Mouse (Mus musculus) intestine, embryonic 14.5 days (tissue): Measurements from ENCODE around the gene Hipk4. TPM values are rescaled to one million over a fixed set of nuclear protein-coding genes. Genes with fewer than 3 reads are reported as not detected.
A peak's percentile ranks its signal among the peaks of the same experiment; 100 is the strongest.
"Not testable (repeated sequence)": the region's sequence is repeated elsewhere in the genome, so short reads cannot be mapped to it uniquely, and the experiment has no call there.

Experiments used
- ATAC-seq: fragments of 200-750 bp; cut with Nextera tagmentation; replicated peaks from 2 replicates; pipeline ENCODE4 v1.8.0; 2017; ENCODE audit warnings: low read depth, moderate number of reproducible peaks, moderate TSS enrichment, moderate library complexity; ENCODE audit not compliant: low FRiP score, low TSS enrichment
- DNase-seq: peaks from one replicate; pipeline ENCODE4 v3.0.0-alpha.2; 2018; ENCODE audit warnings: low spot score
- H3K27ac ChIP-seq: fragments of 300-500 bp; sonication (generic); 2 replicates; pipeline ENCODE4 v1.5.1; 2014; ENCODE audit warnings: low read depth, mild to moderate bottlenecking, control low read depth
- H3K27me3 ChIP-seq: fragments of 300-500 bp; sonication (generic); replicated peaks from 2 replicates; pipeline ENCODE4 v1.6.1; 2014; ENCODE audit warnings: low read length, control low read depth; ENCODE audit not compliant: control insufficient read depth, insufficient read depth
- H3K36me3 ChIP-seq: fragments of 300-500 bp; sonication (generic); 2 replicates; pipeline ENCODE4 v1.6.1; 2014; ENCODE audit warnings: low read length, control low read depth; ENCODE audit not compliant: control insufficient read depth, insufficient read depth
- H3K4me1 ChIP-seq: fragments of 300-500 bp; sonication (generic); replicated peaks from 2 replicates; pipeline ENCODE4 v1.6.1; 2014; ENCODE audit warnings: low read length, control low read depth, mixed read lengths; ENCODE audit not compliant: control insufficient read depth, insufficient read depth
- H3K4me2 ChIP-seq: fragments of 300-500 bp; sonication (generic); 2 replicates; pipeline ENCODE4 v1.6.1; 2014; ENCODE audit warnings: low read length
- H3K4me3 ChIP-seq: fragments of 300-500 bp; sonication (generic); 2 replicates; pipeline ENCODE4 v1.5.1; 2014; ENCODE audit warnings: low read depth, low read length, control low read depth, mixed read lengths
- H3K9ac ChIP-seq: fragments of 300-500 bp; sonication (generic); 2 replicates; pipeline ENCODE4 v1.6.1; 2014; ENCODE audit warnings: mild to moderate bottlenecking, low read length
- H3K9me3 ChIP-seq: fragments of 300-500 bp; sonication (generic); 2 replicates; pipeline ENCODE4 v1.6.1; 2016; ENCODE audit warnings: low read length, control low read depth; ENCODE audit not compliant: control insufficient read depth
- WGBS: fragments of 180-500 bp; shearing (Covaris S2); extraction: QIAGEN DNeasy Blood & Tissue Kit; methylation state at CpG from one replicate; pipeline ENCODE4 v1.1.7; 2014; 5-methylcytosine and 5-hydroxymethylcytosine counted together
- polyA plus RNA-seq: library from polyadenylated mRNA; unstranded; fragments of >200 nt; fragmentation: Nextera tagmentation; extraction: Ambion mirVana; gene quantifications from 2 replicates; pipeline ENCODE4 v1.2.1, GENCODE M21; 2014

Gene Hipk4
- polyA plus RNA-seq, 1 experiment from 2014 or later: 0.83 TPM

DNA sequence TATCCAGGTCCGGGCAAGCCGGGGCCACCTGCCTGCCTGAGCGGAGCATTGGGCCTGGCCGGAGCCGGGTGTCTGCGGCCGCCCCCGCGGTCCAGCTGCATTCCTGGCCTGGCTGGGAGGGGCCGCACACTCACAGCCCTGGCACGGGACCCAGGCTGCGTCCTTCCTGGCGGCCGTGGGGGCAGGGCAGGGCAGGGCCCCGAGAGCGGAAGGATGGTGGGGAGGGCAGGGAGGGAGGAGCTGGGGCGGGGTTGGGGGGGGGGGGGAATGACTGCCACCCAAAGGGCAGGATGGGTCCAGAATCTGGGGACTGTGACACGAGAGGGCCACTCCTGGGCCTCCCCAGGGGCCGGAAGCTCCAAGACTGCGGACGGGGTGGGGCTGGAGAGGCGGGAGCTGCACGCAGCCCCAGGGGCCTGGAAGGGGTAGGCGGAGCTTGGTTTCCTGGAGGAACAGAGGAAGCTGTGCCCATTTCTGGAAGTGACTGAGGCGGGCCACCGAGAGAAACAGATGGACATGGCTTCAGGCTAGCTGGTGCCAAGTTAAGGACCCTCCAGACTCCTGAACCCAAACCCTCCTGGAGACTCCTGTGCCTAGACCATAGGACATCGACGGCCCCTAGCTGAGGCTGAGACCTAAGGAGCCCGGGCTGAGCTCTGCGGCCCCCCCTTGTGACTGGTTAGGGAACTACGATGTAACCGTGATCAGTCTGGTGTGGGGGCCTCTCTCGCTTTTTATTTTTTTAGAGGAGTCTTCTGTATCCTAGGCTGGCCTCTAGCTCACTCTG, 32.3 kb upstream of the Hipk4 start:
- peak overlapping the region; percentile 55 for H3K4me2 ChIP-seq
- H3K27ac ChIP-seq: peak overlapping the region; percentile 94

DNA sequence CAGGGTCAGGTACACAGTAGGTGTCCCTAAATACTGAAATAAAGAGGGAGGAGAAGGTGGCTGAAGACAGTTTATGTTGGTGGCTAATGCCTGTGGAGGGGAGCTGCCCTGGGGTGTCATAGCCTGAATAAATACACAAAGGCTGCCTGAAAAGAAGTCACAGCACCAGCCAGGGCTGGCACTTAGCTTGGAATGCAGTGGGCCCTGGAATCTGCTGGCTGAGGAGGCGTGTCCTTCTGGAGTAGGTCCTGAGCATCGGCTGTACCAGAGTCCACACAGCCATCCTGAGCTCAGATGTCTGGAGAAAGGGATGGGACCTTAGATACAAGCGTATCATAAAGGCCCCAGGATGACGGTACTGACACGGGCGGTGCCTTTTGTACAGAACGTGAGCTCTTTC, 31.2 kb upstream of the Hipk4 start:
- Histone ChIP-seq H3K4me2 (no peak overlapping the region), H3K4me3 (no peak overlapping the region), H3K27ac (peak overlapping the region; percentile 94; the same call in 1 of the 2 replicates), H3K27me3 (no peaks in the 10 kb centered on the region), H3K9ac (no peak overlapping the region), H3K4me1 (peaks cover 15% of the 10 kb centered on the region), H3K9me3 (no peaks in the 10 kb centered on the region), H3K36me3 (peaks cover 9% of the 10 kb centered on the region)
- 69% methylated on average over 7 of the region's 7 CpGs for WGBS
- no peak for ATAC-seq
- no peak for DNase-seq

More for the DNA sequence above, 32.3 kb upstream of the Hipk4 start:
- Histone ChIP-seq H3K4me3 (peak overlapping the region; percentile 31), H3K27me3 (no peaks in the 10 kb centered on the region), H3K9ac (peak overlapping the region; percentile 51), H3K9me3 (no peaks in the 10 kb centered on the region), H3K4me1 (peaks cover 19% of the 10 kb centered on the region), H3K36me3 (peaks cover 9% of the 10 kb centered on the region)
- under 1% methylated on average over 33 of the region's 33 CpGs for WGBS
- DNase-seq (peak; percentile 94), ATAC-seq (peak; percentile 81)

DNA sequence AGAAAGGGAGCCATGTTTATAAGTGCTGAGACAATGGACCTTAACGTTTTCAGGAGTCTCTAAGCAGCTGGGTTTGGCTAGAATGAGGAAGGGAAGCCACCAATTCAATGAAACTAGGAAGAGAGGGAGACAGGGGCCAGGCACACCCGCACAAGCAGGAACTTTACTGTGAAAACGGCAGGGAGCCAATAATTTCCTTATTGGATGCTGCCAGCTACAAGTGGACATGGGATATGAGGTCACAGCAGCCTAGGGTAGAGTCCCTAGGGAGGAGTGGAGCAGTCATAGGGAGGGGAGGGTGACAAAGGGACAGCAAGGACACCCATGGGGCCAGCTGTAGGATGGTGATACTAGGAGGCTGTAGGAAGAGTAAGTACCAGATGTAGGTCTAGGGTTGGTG, 30.0 kb upstream of the Hipk4 start:
- Histone ChIP-seq H3K4me2 (no peak overlapping the region), H3K27me3 (no peaks in the 10 kb centered on the region), H3K4me3 (no peak overlapping the region), H3K27ac (no peak overlapping the region), H3K4me1 (peaks cover 12% of the 10 kb centered on the region), H3K9me3 (no peaks in the 10 kb centered on the region), H3K9ac (no peak overlapping the region), H3K36me3 (peaks cover 9% of the 10 kb centered on the region)
- ATAC-seq: no peak
- WGBS: 70% methylated on average over 3 of the region's 3 CpGs
- DNase-seq: no peak

DNA sequence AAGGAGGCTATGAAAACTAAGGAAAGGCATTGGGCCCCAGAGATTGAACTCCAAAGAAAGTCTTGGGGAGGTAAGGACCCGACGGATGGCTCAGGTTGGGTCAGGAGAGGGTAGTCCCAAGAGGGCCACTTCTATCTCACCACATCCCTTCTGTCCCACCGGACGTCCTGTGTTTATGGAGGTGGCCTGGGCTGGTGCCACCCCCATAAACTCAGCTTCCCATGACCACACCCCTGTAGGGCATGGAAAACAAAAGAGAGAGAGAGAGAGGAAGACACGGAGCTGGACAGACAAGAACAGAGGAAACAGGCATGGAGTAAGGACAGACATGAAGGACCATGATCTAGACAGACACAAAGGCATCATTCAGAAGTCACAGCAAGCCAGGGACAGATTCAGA, 29.6 kb upstream of the Hipk4 start:
- Histone ChIP-seq H3K36me3 (peaks cover 9% of the 10 kb centered on the region), H3K27me3 (no peaks in the 10 kb centered on the region)
- WGBS: 81% methylated on average over 5 of the region's 5 CpGs

DNA sequence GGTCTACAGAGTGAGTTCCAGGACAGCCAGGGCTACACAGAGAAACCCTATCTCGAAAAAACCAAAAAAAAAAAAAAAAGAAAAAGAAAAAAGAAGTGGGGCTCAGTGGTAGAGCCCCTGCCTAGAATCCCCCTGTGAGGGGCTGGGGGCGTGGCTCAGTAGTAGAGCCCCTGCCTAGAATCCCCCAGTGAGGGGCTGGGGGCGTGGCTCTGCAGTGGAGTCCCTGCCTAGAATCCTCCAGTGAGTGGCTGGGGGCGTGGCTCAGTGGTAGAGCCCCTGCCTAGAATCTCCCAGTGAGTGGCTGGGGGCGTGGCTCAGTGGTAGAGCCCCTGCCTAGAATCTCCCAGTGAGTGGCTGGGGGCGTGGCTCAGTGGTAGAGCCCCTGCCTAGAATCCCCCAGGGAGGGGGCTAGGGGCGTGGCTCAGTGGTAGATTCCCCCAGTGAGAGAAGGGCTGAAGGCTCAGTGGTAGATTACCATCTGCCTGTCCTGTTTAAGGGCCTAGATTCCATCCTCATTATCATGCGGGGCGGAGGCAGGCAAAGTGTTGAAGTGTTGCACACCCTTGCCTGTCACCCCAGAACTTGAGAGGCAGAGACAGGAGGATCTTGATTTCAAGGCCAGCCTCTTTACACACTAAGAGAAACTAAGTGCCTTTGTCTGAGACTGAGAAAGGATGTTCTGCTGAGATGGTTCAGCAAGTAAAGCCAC, 28.3 kb upstream of the Hipk4 start:
- H3K36me3 ChIP-seq, H3K27ac ChIP-seq, H3K9ac ChIP-seq, H3K9me3 ChIP-seq, DNase-seq, H3K4me2 ChIP-seq, H3K27me3 ChIP-seq, ATAC-seq, H3K4me1 ChIP-seq, H3K4me3 ChIP-seq: not testable (repeated sequence)
- 90% methylated on average over 9 of the region's 9 CpGs for WGBS

More for the DNA sequence above, 29.6 kb upstream of the Hipk4 start:
- ATAC-seq (no peak), DNase-seq (no peak)
- Histone ChIP-seq H3K9ac (no peak overlapping the region), H3K4me1 (peaks cover 8% of the 10 kb centered on the region), H3K4me3 (no peak overlapping the region), H3K4me2 (no peak overlapping the region), H3K9me3 (no peaks in the 10 kb centered on the region), H3K27ac (no peak overlapping the region)

DNA sequence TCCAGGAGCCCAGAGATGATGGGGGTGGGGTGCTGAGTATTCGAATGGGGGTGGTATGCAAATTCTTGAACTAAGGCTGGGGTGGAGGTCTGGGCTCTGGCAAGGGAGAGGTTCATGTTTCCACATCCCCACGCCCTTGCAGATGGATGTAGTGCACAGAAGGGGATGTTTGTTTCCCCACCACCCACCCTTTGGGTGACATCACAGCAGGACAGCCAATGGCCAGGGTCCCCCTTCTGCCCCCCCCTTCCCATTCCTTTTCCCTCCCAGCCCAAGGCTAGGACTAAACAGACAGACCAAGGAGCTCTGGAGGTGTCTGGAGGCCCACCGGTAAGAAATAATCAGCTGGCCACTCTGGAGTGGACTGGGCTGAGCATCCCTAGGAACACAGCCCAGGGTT, 24.0 kb upstream of the Hipk4 start, which contains the start of gene Prx:
TSS of gene Prx (plus strand) at position 289 of the 400 bp plus-strand sequence.
- 25% methylated on average over 3 of the region's 3 CpGs for WGBS

DNA sequence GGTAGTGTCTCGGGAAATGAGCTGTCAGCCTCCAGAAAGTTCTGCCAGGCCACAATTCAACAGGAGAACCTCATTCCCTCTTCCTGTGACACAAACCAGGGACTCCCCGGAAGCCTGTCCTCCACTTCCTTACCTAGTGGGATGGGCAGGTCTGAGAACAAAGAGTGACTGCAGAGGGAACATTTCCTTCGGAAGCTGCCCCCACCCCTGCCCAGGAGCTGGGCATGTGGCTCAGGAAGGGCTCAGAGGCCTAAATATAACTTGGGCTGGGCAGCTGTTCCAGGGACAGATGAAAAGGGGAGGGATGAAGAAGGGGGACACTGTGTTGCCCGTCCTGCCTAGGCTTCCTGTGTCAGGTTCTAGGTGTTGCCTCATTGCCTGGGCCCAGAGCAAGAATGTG, 21.4 kb upstream of the Hipk4 start:
- H3K27me3 ChIP-seq: no peaks in the 10 kb centered on the region
- H3K4me1 ChIP-seq: 0 out of 2 replicates have a peak, but pooled peaks cover 2% of the 10 kb centered on the region
- DNase-seq (no peak), ATAC-seq (no peak)
- 46% methylated on average over 4 of the region's 4 CpGs for WGBS
- H3K4me3 ChIP-seq: no peak overlapping the region
- no peaks in the 10 kb centered on the region for H3K9me3 ChIP-seq
- H3K27ac ChIP-seq: peak overlapping the region; percentile 41; the same call in 1 of the 2 replicates
- H3K9ac ChIP-seq: no peak overlapping the region
- H3K36me3 ChIP-seq: no peaks in the 10 kb centered on the region
- H3K4me2 ChIP-seq: no peak overlapping the region

More for the DNA sequence above, 24.0 kb upstream of the Hipk4 start, which contains the start of gene Prx:
- no peak for ATAC-seq
- no peak within 1 kb of the TSS for H3K4me3 ChIP-seq
- no peak within 1 kb of the TSS for H3K9ac ChIP-seq
- no peaks in the 10 kb centered on the region for H3K4me1 ChIP-seq
- no peaks in the 10 kb centered on the region for H3K27me3 ChIP-seq
- H3K36me3 ChIP-seq: no peaks in the 10 kb centered on the region
- no peak within 1 kb of the TSS for H3K4me2 ChIP-seq
- H3K27ac ChIP-seq: no peak within 1 kb of the TSS
- DNase-seq: no peak
- H3K9me3 ChIP-seq: no peaks in the 10 kb centered on the region

DNA sequence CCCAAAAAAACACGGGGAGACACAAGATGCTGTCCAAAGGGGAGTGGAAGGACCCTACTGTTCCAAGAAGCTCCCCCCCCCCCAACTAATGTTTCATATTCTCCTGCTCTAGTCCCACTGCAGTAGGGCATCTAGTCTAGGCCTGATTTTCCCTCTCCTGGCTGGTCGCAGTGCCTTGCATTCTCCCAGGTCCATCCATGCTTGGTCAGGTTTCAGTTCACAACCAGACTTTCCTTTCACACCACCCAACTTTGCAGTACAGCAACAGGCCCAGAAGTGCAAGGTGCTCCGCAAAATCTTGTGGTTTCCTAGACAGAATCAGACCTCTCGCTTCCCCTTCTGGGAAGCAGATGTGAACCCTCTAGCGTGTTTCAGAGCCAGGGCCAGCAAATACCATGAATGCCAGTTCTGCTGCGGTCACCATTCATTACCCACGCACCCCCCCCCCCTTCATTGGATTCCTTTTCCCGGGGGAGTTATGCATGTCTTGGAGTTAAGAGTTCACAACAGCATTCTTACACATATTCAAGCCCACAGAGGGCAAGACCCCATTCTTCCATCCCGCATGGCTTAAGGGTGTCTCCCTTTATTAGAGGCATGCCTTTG, 16.2 kb upstream of the Hipk4 start:
- Histone ChIP-seq H3K9me3 (no peaks in the 10 kb centered on the region), H3K4me3 (peak overlapping the region; percentile 63), H3K9ac (peak overlapping the region; percentile 75), H3K4me2 (peak overlapping the region; percentile 68), H3K27me3 (no peaks in the 10 kb centered on the region), H3K4me1 (peaks cover 11% of the 10 kb centered on the region; the same call in 1 of the 2 replicates), H3K27ac (peak overlapping the region; percentile 99), H3K36me3 (no peaks in the 10 kb centered on the region)
- WGBS: 36% methylated on average over 9 of the region's 9 CpGs
- DNase-seq: no peak
- no peak for ATAC-seq
